Comparison of ENCODE assay signal across 8 mouse cellular contexts in genomic region chr10:127167614-127168192, GRCm38 (mm10). TPM values are rescaled to one million over a fixed set of nuclear protein-coding genes. Genes with fewer than 3 reads are reported as not detected.
DNase-seq lines count a peak whose midpoint lies in the region; ATAC-seq and TF ChIP-seq lines count a peak whose summit lies in the region.

No protein-coding gene starts in this region.

- no peak for ATAC-seq in hindbrain, postnatal 0 days
- no peak for ATAC-seq in midbrain, embryonic 15.5 days (replicated peaks)
- no peak for ATAC-seq in granulocyte monocyte progenitor cell, adult 5-6 weeks (replicated peaks; ENCODE audit: poor library complexity, severe bottlenecking)
- no peak for ATAC-seq in forebrain, postnatal 0 days

- H3K4me3 ChIP-seq in layer of hippocampus, adult 2 months = no peak overlapping the region; the same call in 1 of the 2 replicates
- 0 out of 2 replicates have a peak overlapping the region, but pooled peaks have one; percentile 76 for H3K4me3 ChIP-seq in hindbrain, postnatal 0 days (ENCODE audit: low read length)
- H3K4me3 ChIP-seq in midbrain, embryonic 15.5 days = no peak overlapping the region
- no peak overlapping the region for H3K4me3 ChIP-seq in forebrain, postnatal 0 days (ENCODE audit: low read depth, low read length)

- peak overlapping the region; percentile 23; the same call in 1 of the 2 replicates for H3K27ac ChIP-seq in layer of hippocampus, adult 2 months
- H3K27ac ChIP-seq in hindbrain, postnatal 0 days = no peak overlapping the region
- no peak overlapping the region for H3K27ac ChIP-seq in midbrain, embryonic 15.5 days
- H3K27ac ChIP-seq in forebrain, postnatal 0 days (ENCODE audit: low read depth, low read length) = no peak overlapping the region

- no peak for TF ChIP-seq CTCF in layer of hippocampus, adult 2 months (conservative IDR thresholded peaks at IDR 0.05)
- no peak for TF ChIP-seq CTCF in hindbrain, postnatal 0 days (IDR thresholded peaks at IDR 0.05; ENCODE audit: low read depth)
- no peak for TF ChIP-seq CTCF in forebrain, postnatal 0 days (IDR thresholded peaks at IDR 0.05; ENCODE audit: low read depth)

- 0 out of 2 replicates have a peak, but pooled peaks cover 7% of the 10 kb centered on the region for H3K4me1 ChIP-seq in hindbrain, postnatal 0 days (ENCODE audit: insufficient read depth, low read length)
- H3K4me1 ChIP-seq in midbrain, embryonic 15.5 days = peaks cover 33% of the 10 kb centered on the region
- H3K4me1 ChIP-seq in forebrain, postnatal 0 days (ENCODE audit: insufficient read depth) = 0 out of 2 replicates have a peak, but pooled peaks cover 3% of the 10 kb centered on the region

- peak overlapping the region; percentile 89 for H3K4me2 ChIP-seq in hindbrain, postnatal 0 days (ENCODE audit: low read depth, low read length)
- peak overlapping the region; percentile 91; the same call in 1 of the 2 replicates for H3K4me2 ChIP-seq in midbrain, embryonic 15.5 days
- no peak overlapping the region for H3K4me2 ChIP-seq in forebrain, postnatal 0 days (ENCODE audit: low read depth)

- H3K36me3 ChIP-seq in hindbrain, postnatal 0 days (ENCODE audit: insufficient read depth, low read length) = peaks cover 5% of the 10 kb centered on the region; the same call in 1 of the 2 replicates
- H3K36me3 ChIP-seq in midbrain, embryonic 15.5 days (replicated peaks) = no peaks in the 10 kb centered on the region
- peaks cover 25% of the 10 kb centered on the region for H3K36me3 ChIP-seq in forebrain, postnatal 0 days (ENCODE audit: insufficient read depth)

- H3K27me3 ChIP-seq in hindbrain, postnatal 0 days (ENCODE audit: insufficient read depth, low read length) = no peaks in the 10 kb centered on the region
- H3K27me3 ChIP-seq in midbrain, embryonic 15.5 days (replicated peaks) = peaks cover 33% of the 10 kb centered on the region
- peaks cover 6% of the 10 kb centered on the region for H3K27me3 ChIP-seq in forebrain, postnatal 0 days (ENCODE audit: insufficient read depth, low read length)

- WGBS in hindbrain, postnatal 0 days = 58% methylated on average over 10 of the region's 10 CpGs
- WGBS in midbrain, embryonic 15.5 days = 56% methylated on average over 10 of the region's 10 CpGs
- WGBS in forebrain, postnatal 0 days = 63% methylated on average over 10 of the region's 10 CpGs

- no peak for DNase-seq in layer of hippocampus, adult 2 months (ENCODE audit: low spot score in 2 of 2)
- no peak for DNase-seq in layer of hippocampus, adult 9-11 months
- DNase-seq in adipocyte (ENCODE audit: low spot score) = peak; percentile 85
- no peak for DNase-seq in hindbrain, postnatal 0 days (ENCODE audit: low spot score)
- no peak for DNase-seq in embryo, embryonic 10 days (ENCODE audit: low spot score)
- DNase-seq in forebrain, postnatal 0 days = no peak

- 0 out of 2 replicates have a peak overlapping the region, but pooled peaks have one; percentile 5 for H3K9ac ChIP-seq in hindbrain, postnatal 0 days (replicated peaks; ENCODE audit: low read length)
- no peak overlapping the region for H3K9ac ChIP-seq in midbrain, embryonic 15.5 days
- no peak overlapping the region; the same call in 1 of the 2 replicates for H3K9ac ChIP-seq in forebrain, postnatal 0 days

- H3K9me3 ChIP-seq in hindbrain, postnatal 0 days (ENCODE audit: low read length) = no peaks in the 10 kb centered on the region
- H3K9me3 ChIP-seq in midbrain, embryonic 15.5 days = no peaks in the 10 kb centered on the region
- no peaks in the 10 kb centered on the region for H3K9me3 ChIP-seq in forebrain, postnatal 0 days (ENCODE audit: low read length)

RNA-seq across cellular contexts. Expression of gene B4galnt1, which starts 2.7 kb away (rescaled TPM):
- 100 to 1,000 TPM; 116 to 123 TPM for total RNA-seq in layer of hippocampus, adult 2 months (2021)
- total RNA-seq in hindbrain, postnatal 0 days (2014; rRNA removed) = 111 and 112 TPM in 2 replicates
- polyA plus RNA-seq in hindbrain, postnatal 0 days (2015; fragmentation: Nextera tagmentation; extraction: Ambion mirVana) = 56.7 and 65.3 TPM in 2 replicates
- polyA plus RNA-seq in midbrain, embryonic 15.5 days (2015; fragmentation: Nextera tagmentation; extraction: Ambion mirVana) = 62.2 and 62.3 TPM in 2 replicates
- 288 and 308 TPM in 2 replicates for total RNA-seq in granulocyte monocyte progenitor cell, adult 5-6 weeks (2014; fragmentation: Nextera tagmentation)
- total RNA-seq in granulocyte monocyte progenitor cell, adult 5-6 weeks (2017) = 141 and 161 TPM in 2 replicates
- total RNA-seq in forebrain, postnatal 0 days (2014; rRNA removed) = 87.9 and 94.4 TPM in 2 replicates
- 87.3 and 87.8 TPM in 2 replicates for polyA plus RNA-seq in forebrain, postnatal 0 days (2015; fragmentation: Nextera tagmentation; extraction: Ambion mirVana)

RNA-seq across cellular contexts. Expression of gene Slc26a10, which starts 12.7 kb away (rescaled TPM):
- total RNA-seq in layer of hippocampus, adult 2 months (2021) = 10 to 100 TPM; 21.9 to 25.4 TPM
- 0.31 TPM in 1 of 2 replicates, not detected in the other for total RNA-seq in hindbrain, postnatal 0 days (2014; rRNA removed)
- polyA plus RNA-seq in hindbrain, postnatal 0 days (2015; fragmentation: Nextera tagmentation; extraction: Ambion mirVana) = 0.79 and 1.1 TPM in 2 replicates
- polyA plus RNA-seq in midbrain, embryonic 15.5 days (2015; fragmentation: Nextera tagmentation; extraction: Ambion mirVana) = 0.94 and 0.98 TPM in 2 replicates
- total RNA-seq in granulocyte monocyte progenitor cell, adult 5-6 weeks (2014; fragmentation: Nextera tagmentation) = 0.15 TPM in 1 of 2 replicates, not detected in the other
- total RNA-seq in granulocyte monocyte progenitor cell, adult 5-6 weeks (2017) = 0.26 and 0.88 TPM in 2 replicates
- total RNA-seq in forebrain, postnatal 0 days (2014; rRNA removed) = 0.10 TPM in 1 of 2 replicates, not detected in the other
- 0.80 and 1.1 TPM in 2 replicates for polyA plus RNA-seq in forebrain, postnatal 0 days (2015; fragmentation: Nextera tagmentation; extraction: Ambion mirVana)

RNA-seq across cellular contexts. Expression of gene Arhgef25, which starts 22.2 kb away (rescaled TPM):
- 100 to 1,000 TPM; 395 to 408 TPM for total RNA-seq in layer of hippocampus, adult 2 months (2021)
- 61.0 and 65.4 TPM in 2 replicates for total RNA-seq in hindbrain, postnatal 0 days (2014; rRNA removed)
- 20.3 and 21.6 TPM in 2 replicates for polyA plus RNA-seq in hindbrain, postnatal 0 days (2015; fragmentation: Nextera tagmentation; extraction: Ambion mirVana)
- polyA plus RNA-seq in midbrain, embryonic 15.5 days (2015; fragmentation: Nextera tagmentation; extraction: Ambion mirVana) = 20.6 and 21.9 TPM in 2 replicates
- 3.2 TPM in 1 of 2 replicates, not detected in the other for total RNA-seq in granulocyte monocyte progenitor cell, adult 5-6 weeks (2014; fragmentation: Nextera tagmentation)
- 0.15 and 0.95 TPM in 2 replicates for total RNA-seq in granulocyte monocyte progenitor cell, adult 5-6 weeks (2017)
- total RNA-seq in forebrain, postnatal 0 days (2014; rRNA removed) = 45.4 and 61.3 TPM in 2 replicates
- polyA plus RNA-seq in forebrain, postnatal 0 days (2015; fragmentation: Nextera tagmentation; extraction: Ambion mirVana) = 14.8 and 16.9 TPM in 2 replicates

RNA-seq across cellular contexts. Expression of gene Dtx3, which starts 27.8 kb away (rescaled TPM):
- 100 to 1,000 TPM; 227 to 255 TPM for total RNA-seq in layer of hippocampus, adult 2 months (2021)
- 233 and 240 TPM in 2 replicates for total RNA-seq in hindbrain, postnatal 0 days (2014; rRNA removed)
- polyA plus RNA-seq in hindbrain, postnatal 0 days (2015; fragmentation: Nextera tagmentation; extraction: Ambion mirVana) = 170 and 185 TPM in 2 replicates
- polyA plus RNA-seq in midbrain, embryonic 15.5 days (2015; fragmentation: Nextera tagmentation; extraction: Ambion mirVana) = 288 and 297 TPM in 2 replicates
- 51.9 and 54.4 TPM in 2 replicates for total RNA-seq in granulocyte monocyte progenitor cell, adult 5-6 weeks (2014; fragmentation: Nextera tagmentation)
- 17.9 and 19.9 TPM in 2 replicates for total RNA-seq in granulocyte monocyte progenitor cell, adult 5-6 weeks (2017)
- 198 and 245 TPM in 2 replicates for total RNA-seq in forebrain, postnatal 0 days (2014; rRNA removed)
- 175 and 178 TPM in 2 replicates for polyA plus RNA-seq in forebrain, postnatal 0 days (2015; fragmentation: Nextera tagmentation; extraction: Ambion mirVana)

RNA-seq across cellular contexts. Expression of gene Pip4k2c, which starts 43.7 kb away (rescaled TPM):
- total RNA-seq in layer of hippocampus, adult 2 months (2021) = 10 to 100 TPM; 98.0 to 98.6 TPM
- total RNA-seq in hindbrain, postnatal 0 days (2014; rRNA removed) = 18.3 and 22.8 TPM in 2 replicates
- polyA plus RNA-seq in hindbrain, postnatal 0 days (2015; fragmentation: Nextera tagmentation; extraction: Ambion mirVana) = 19.9 and 20.2 TPM in 2 replicates
- polyA plus RNA-seq in midbrain, embryonic 15.5 days (2015; fragmentation: Nextera tagmentation; extraction: Ambion mirVana) = 17.9 and 18.7 TPM in 2 replicates
- total RNA-seq in granulocyte monocyte progenitor cell, adult 5-6 weeks (2014; fragmentation: Nextera tagmentation) = 12.1 and 13.6 TPM in 2 replicates
- total RNA-seq in granulocyte monocyte progenitor cell, adult 5-6 weeks (2017) = 7.6 and 13.8 TPM in 2 replicates
- 21.5 and 23.3 TPM in 2 replicates for total RNA-seq in forebrain, postnatal 0 days (2014; rRNA removed)
- 17.8 and 20.1 TPM in 2 replicates for polyA plus RNA-seq in forebrain, postnatal 0 days (2015; fragmentation: Nextera tagmentation; extraction: Ambion mirVana)

Comparison
In these comparisons a context has a peak if more than half of its experiments do, and no peak if none do; other contexts are left out.
1. RNA of gene Slc26a10, which starts 12.7 kb away (total RNA-seq): 21.9 to 25.4 TPM in layer of hippocampus, adult 2 months; 0.15 to 0.88 TPM in granulocyte monocyte progenitor cell, adult 5-6 weeks, 0.31 TPM in hindbrain, postnatal 0 days and 0.10 TPM in forebrain, postnatal 0 days; every median in the first group is over 10 times any median in the second.
2. RNA of gene Arhgef25, which starts 22.2 kb away (total RNA-seq): 395 to 408 TPM in layer of hippocampus, adult 2 months, 61.0 to 65.4 TPM in hindbrain, postnatal 0 days and 45.4 to 61.3 TPM in forebrain, postnatal 0 days; 0.15 to 3.2 TPM in granulocyte monocyte progenitor cell, adult 5-6 weeks; every median in the first group is over 10 times any median in the second.